Mouse (Mus musculus): ENCODE results near the gene Slc12a1. TPM values are rescaled to one million over a fixed set of nuclear protein-coding genes. Genes with fewer than 3 reads are reported as not detected.

Gene Slc12a1
- polyA plus RNA-seq, 1 experiment, result not detected

- no peak for TF ChIP-seq POLR2A (IDR thresholded peaks at IDR 0.05; ENCODE audit: borderline replicate concordance, low read depth, low read length)
- TF ChIP-seq CTCF (IDR thresholded peaks at IDR 0.05; ENCODE audit: low read depth, low read length), result no peak
- peak within 1 kb of the TSS; percentile 35 for H3K4me3 ChIP-seq (ENCODE audit: insufficient read depth, low read length)
- H3K27ac ChIP-seq (ENCODE audit: insufficient read depth, low read depth, low read length), result no peak within 1 kb of the TSS
- no peaks in the 10 kb centered on the region; the same call in 1 of the 2 replicates for H3K4me1 ChIP-seq (ENCODE audit: control insufficient read depth, insufficient read depth, low read length)
These were observed 16.1 kb upstream of the Slc12a1 start, which contains the start of gene Ctxn2 for GRCm38 (mm10) chr2:125135903-125136811. Gene Ctxn2 (plus strand): TSS chr2:125136692.

- no peak overlapping the region for H3K27ac ChIP-seq (ENCODE audit: insufficient read depth, low read depth, low read length)
- no peaks in the 10 kb centered on the region; the same call in 1 of the 2 replicates for H3K4me1 ChIP-seq (ENCODE audit: control insufficient read depth, insufficient read depth, low read length)
- TF ChIP-seq CTCF (IDR thresholded peaks at IDR 0.05; ENCODE audit: low read depth, low read length) (no peak), POLR2A (IDR thresholded peaks at IDR 0.05; ENCODE audit: borderline replicate concordance, low read depth, low read length) (no peak)
- no peak overlapping the region for H3K4me3 ChIP-seq (ENCODE audit: insufficient read depth, low read length)
These were observed 15.5 kb upstream of the Slc12a1 start for GRCm38 (mm10) chr2:125136846-125137245.

- TF ChIP-seq POLR2A (IDR thresholded peaks at IDR 0.05; ENCODE audit: borderline replicate concordance, low read depth, low read length) (no peak), CTCF (IDR thresholded peaks at IDR 0.05; ENCODE audit: low read depth, low read length) (no peak)
- no peak overlapping the region for H3K4me3 ChIP-seq (ENCODE audit: insufficient read depth, low read length)
- H3K4me1 ChIP-seq (ENCODE audit: control insufficient read depth, insufficient read depth, low read length), result no peaks in the 10 kb centered on the region
- H3K27ac ChIP-seq (ENCODE audit: insufficient read depth, low read depth, low read length), result no peak overlapping the region
These were observed 10.0 kb upstream of the Slc12a1 start for GRCm38 (mm10) chr2:125142336-125142735.

GRCm38 (mm10) chr2:125154294-125154693, 2.0 kb downstream of the Slc12a1 start:
- H3K27ac ChIP-seq (ENCODE audit: insufficient read depth, low read depth, low read length), result no peak overlapping the region
- no peak for TF ChIP-seq POLR2A (IDR thresholded peaks at IDR 0.05; ENCODE audit: borderline replicate concordance, low read depth, low read length)
- H3K4me3 ChIP-seq (ENCODE audit: insufficient read depth, low read length), result no peak overlapping the region
- H3K4me1 ChIP-seq (ENCODE audit: control insufficient read depth, insufficient read depth, low read length), result no peaks in the 10 kb centered on the region

GRCm38 (mm10) chr2:125155504-125155903, 3.2 kb downstream of the Slc12a1 start:
- Histone ChIP-seq H3K4me3 (ENCODE audit: insufficient read depth, low read length) (no peak overlapping the region), H3K4me1 (ENCODE audit: control insufficient read depth, insufficient read depth, low read length) (no peaks in the 10 kb centered on the region), H3K27ac (ENCODE audit: insufficient read depth, low read depth, low read length) (no peak overlapping the region)
- TF ChIP-seq POLR2A (IDR thresholded peaks at IDR 0.05; ENCODE audit: borderline replicate concordance, low read depth, low read length) (no peak), CTCF (IDR thresholded peaks at IDR 0.05; ENCODE audit: low read depth, low read length) (no peak)

GRCm38 (mm10) chr2:125162012-125162470, 9.7 kb downstream of the Slc12a1 start:
- Histone ChIP-seq H3K4me1 (ENCODE audit: control insufficient read depth, insufficient read depth, low read length) (no peaks in the 10 kb centered on the region), H3K27ac (ENCODE audit: insufficient read depth, low read depth, low read length) (no peak overlapping the region), H3K4me3 (ENCODE audit: insufficient read depth, low read length) (no peak overlapping the region)
- TF ChIP-seq CTCF (IDR thresholded peaks at IDR 0.05; ENCODE audit: low read depth, low read length) (no peak), POLR2A (IDR thresholded peaks at IDR 0.05; ENCODE audit: borderline replicate concordance, low read depth, low read length) (no peak)

GRCm38 (mm10) chr2:125178225-125178798, 26.0 kb downstream of the Slc12a1 start:
- Histone ChIP-seq H3K27ac (ENCODE audit: insufficient read depth, low read depth, low read length) (no peak overlapping the region), H3K4me3 (ENCODE audit: insufficient read depth, low read length) (no peak overlapping the region), H3K4me1 (ENCODE audit: control insufficient read depth, insufficient read depth, low read length) (no peaks in the 10 kb centered on the region)
- TF ChIP-seq CTCF (IDR thresholded peaks at IDR 0.05; ENCODE audit: low read depth, low read length) (no peak), POLR2A (IDR thresholded peaks at IDR 0.05; ENCODE audit: borderline replicate concordance, low read depth, low read length) (no peak)

GRCm38 (mm10) chr2:125187904-125188303, 35.6 kb downstream of the Slc12a1 start:
- Histone ChIP-seq H3K4me1 (ENCODE audit: control insufficient read depth, insufficient read depth, low read length) (no peaks in the 10 kb centered on the region), H3K4me3 (ENCODE audit: insufficient read depth, low read length) (no peak overlapping the region), H3K27ac (ENCODE audit: insufficient read depth, low read depth, low read length) (no peak overlapping the region)
- no peak for TF ChIP-seq POLR2A (IDR thresholded peaks at IDR 0.05; ENCODE audit: borderline replicate concordance, low read depth, low read length)
- TF ChIP-seq CTCF (IDR thresholded peaks at IDR 0.05; ENCODE audit: low read depth, low read length), result no peak

- TF ChIP-seq POLR2A (IDR thresholded peaks at IDR 0.05; ENCODE audit: borderline replicate concordance, low read depth, low read length) (no peak), CTCF (IDR thresholded peaks at IDR 0.05; ENCODE audit: low read depth, low read length) (peak; percentile 93)
- no peaks in the 10 kb centered on the region for H3K4me1 ChIP-seq (ENCODE audit: control insufficient read depth, insufficient read depth, low read length)
- no peak overlapping the region for H3K27ac ChIP-seq (ENCODE audit: insufficient read depth, low read depth, low read length)
- H3K4me3 ChIP-seq (ENCODE audit: insufficient read depth, low read length), result no peak overlapping the region
These were observed 36.9 kb downstream of the Slc12a1 start for GRCm38 (mm10) chr2:125189197-125189596.

- Histone ChIP-seq H3K4me3 (ENCODE audit: insufficient read depth, low read length) (no peak overlapping the region), H3K4me1 (ENCODE audit: control insufficient read depth, insufficient read depth, low read length) (no peaks in the 10 kb centered on the region), H3K27ac (ENCODE audit: insufficient read depth, low read depth, low read length) (no peak overlapping the region)
- TF ChIP-seq CTCF (IDR thresholded peaks at IDR 0.05; ENCODE audit: low read depth, low read length), result no peak
- no peak for TF ChIP-seq POLR2A (IDR thresholded peaks at IDR 0.05; ENCODE audit: borderline replicate concordance, low read depth, low read length)
These were observed 40.6 kb downstream of the Slc12a1 start for GRCm38 (mm10) chr2:125192905-125193304.

All from bone marrow macrophage, adult 2 months (primary cell).